Mouse (Mus musculus): ENCODE data around the gene Dmbx1.
A peak's percentile ranks its signal among the peaks of the same experiment; 100 is the strongest.

Dmbx1 gene

DNA sequence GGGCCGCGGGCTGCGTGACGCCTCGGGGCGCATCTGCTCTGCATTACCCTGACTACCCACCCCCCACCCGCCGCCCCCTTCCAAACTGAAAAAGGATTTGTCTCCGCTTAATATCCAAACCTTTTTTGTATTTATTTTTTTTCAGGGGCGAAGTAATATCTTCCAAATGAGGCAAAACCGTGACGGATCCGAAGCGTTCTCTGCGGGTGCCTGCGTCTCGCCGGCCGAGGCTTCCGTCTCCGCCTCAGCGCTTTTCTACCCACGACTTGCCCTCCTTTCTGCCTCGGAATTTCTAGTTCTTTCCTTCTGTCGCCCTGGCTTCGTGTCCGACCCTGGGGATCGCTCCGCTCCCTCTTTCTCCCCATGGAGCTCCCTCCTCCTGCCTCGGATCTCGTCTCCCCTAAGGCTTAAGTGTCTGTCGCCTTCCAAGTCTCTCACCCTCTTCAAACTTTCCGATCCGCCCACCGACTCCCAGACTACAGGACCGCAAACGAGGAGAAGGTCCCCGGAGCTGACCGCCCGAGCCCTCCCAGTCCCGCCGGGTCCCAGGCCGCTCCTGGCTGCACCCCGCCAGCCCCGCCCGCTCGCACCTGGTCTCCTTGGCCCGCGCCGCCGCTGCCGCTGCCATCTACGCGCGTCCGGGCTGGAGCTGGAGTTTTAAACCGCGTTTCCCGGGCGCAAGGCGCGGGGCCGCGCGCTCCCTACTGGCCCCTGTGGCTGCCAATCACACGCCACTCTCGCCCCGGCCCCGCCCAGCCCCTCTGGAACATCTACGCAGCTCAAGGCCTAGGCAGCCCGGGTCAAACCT lies at the start of gene Dmbx1:
Dmbx1 (minus strand) TSS at position 632 of the 808 bp plus-strand sequence.
- DNase-seq (ENCODE audit: low spot score in 2 of 2): no peak

DNA sequence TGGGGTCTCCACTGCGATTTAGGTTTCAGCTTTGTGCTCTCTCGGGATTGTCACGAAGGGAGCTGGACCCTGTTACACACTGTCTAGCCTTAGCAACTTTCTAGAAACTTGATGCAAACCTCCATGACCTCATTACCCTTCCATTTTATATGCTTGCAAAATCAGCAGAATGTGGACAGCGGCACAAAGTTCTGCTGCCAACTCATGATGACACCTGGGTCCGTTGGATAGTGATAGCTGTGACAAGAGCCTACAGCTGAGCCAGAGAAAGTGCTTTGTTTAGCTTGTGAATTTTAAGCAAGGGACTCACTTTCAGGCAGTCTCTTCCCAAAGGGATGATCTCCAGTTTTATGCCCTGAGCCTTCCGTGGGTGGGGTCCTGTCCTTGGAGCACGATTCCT lies 49.7 kb upstream of the Dmbx1 start:
- no peak for DNase-seq (ENCODE audit: low spot score in 2 of 2)

DNA sequence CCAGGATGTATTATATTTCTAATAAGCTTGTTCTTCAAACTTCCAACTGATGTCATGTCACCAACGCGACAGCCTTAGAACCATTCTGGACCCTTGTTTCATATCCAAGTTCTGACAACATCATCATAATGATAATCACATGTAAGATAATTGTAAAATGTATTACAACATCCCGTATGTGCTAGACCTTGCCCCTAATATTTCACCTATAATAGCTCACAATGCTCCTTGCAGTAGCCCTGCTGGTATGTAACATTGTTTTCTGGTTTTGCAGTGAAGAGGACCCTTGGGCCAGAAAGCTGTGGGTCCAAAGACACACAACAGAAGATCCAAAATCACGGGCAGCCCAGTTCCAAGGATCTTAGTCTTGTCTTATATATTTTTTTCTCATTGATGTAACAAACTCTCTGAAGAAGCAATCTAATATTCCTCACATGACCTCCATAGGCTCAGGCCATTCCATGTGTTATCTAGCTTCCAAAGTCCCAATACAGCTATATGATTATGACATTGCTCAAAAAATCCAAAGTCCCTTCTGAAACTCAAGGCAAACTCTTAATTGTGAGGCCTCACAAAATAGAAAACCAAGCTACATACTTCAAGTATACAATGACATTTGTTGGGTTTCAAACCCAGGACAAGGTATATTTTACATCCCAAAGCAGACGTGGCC lies 48.3 kb upstream of the Dmbx1 start:
- no peak for DNase-seq (ENCODE audit: low spot score in 2 of 2)

DNA sequence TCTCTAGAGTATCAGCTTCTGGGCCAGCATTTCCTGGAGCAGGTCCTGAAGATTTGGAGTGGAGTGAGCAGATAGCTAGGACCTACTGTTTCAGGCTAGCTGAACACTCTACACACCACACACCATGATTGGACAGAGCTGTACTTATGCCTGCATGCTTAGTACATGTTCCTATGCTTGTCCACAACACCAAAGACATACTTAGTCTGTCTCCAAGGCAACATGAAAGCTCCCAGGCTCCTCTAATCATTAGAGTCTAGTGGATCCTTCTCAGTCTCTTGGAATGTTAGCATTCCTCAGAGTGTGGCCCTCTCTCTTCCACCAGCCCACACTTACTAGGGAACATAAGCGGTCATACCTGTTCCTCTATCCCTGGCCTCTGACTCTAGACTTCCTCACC lies 47.7 kb upstream of the Dmbx1 start:
- no peak for DNase-seq (ENCODE audit: low spot score in 2 of 2)

DNA sequence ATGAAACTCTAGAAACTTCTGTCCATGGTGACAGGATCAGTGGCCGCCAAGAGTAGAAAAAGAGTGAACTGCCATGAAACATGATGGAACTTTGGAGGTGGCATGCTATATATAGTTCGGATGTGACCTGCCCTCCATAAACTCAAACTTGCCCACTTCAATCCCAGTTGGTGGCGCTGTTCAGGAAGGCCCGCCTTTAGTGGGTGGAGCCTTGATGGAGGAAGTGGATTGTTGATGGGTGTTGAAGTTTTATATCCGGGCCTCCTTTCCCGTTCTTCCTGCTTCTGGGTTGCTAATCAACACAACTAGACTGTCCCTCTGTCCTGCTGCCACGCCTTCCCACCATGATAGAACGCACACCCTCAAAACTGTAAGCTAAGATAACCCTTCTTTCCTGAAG lies 45.2 kb upstream of the Dmbx1 start:
- DNase-seq (ENCODE audit: low spot score in 2 of 2): no peak

DNA sequence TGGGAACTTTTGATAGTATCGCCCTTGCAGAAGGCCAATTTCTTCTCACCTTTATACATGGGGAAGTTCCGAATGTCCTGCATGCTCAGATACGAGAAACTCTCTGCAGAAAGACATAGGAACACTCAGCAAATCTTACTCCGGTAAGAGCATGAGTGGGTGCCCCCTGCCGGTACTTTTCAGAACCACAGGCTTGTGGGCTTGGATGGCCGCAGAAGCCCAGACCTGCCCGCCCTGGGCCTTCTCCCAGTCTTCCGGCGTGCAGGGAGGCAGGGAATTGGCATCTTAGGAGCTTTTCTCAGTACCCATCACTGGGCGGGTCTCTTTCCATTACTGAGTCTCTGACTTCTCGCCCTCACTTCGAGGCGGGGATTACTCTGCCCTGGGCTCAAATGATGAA lies 44.4 kb upstream of the Dmbx1 start:
- peak; percentile 42 to 75 for DNase-seq (ENCODE audit: low spot score in 2 of 2)

DNA sequence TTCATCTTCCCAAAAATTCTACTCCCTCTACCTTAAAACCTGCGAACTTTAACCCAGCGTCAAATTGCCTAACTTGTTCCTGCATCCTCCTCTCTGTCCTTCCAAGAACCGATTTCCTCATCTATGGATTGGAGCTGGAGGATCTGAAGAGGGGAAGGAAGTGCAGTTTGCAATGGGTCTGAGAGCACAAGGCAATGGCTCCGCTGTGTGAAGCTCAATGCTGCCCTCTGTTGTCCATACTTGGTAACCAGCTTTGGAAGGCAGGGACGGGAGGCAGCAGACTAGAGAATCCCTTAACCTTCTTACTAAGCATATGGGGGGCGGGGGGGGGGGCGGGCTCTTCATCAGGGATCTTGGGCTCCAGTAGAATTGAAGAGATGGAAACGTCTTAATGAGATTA lies 41.0 kb upstream of the Dmbx1 start:
- peak in 1 of 2 experiments; percentile 66 for DNase-seq (ENCODE audit: low spot score in 2 of 2)

DNA sequence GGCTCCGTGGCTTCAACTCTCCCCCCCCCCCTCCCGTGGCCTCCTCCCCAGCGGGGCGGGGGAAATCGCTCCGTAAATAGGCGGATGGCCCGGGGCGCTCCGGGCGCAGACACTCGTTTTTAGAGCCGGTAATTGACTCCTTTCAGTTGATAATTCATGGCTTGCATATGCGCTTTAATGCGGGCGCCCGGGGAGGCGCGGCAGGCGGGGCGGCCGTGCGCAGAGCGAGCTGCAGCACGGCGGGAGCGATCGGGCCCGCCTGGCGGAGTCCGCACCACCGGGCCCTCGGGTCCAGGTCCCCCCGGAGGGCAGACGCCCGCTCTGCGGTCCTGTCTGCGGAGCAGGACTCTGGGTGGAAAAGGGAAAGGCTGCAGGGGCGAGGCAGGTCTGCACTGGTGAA lies 39.7 kb upstream of the Dmbx1 start:
- no peak for DNase-seq (ENCODE audit: low spot score in 2 of 2)

DNA sequence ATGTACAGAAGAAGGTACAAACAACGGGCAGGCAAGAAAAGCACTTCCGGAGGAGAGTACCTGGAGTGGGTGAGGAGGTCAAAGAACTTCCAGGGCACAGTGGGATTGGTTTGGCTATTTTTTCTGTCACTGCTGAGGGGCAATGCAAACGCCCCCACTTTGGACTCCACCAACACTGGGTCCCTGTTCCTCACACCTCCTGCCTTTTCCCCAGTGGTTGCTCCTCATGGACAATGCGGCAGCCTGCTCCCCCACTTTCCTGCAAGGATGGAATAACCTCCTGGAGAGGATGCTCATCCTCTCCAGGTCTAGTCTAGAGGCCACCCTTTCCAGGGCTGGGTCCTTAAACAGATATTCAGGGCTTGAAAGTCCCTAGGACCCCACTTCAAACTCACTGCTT lies 39.2 kb upstream of the Dmbx1 start:
- no peak for DNase-seq (ENCODE audit: low spot score in 2 of 2)

DNA sequence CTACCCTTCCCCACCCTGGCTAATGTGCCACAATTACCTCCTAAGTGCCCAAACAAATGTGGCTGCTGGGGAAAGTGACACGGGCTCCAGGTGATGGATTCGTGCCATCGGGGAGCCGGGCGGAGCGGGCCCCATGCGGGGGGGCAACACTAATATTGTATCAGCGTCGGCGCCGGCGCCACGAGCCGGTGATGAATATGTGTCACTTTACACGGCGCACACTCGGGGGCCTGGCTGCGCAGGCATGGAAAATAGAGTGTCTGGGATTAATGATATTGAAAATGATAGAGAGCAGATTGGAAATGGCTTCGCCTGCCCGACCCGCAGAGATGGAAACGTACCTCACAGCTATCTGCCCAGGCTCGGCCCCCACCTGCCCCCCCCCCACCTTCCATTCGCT lies 32.8 kb upstream of the Dmbx1 start:
- no peak for DNase-seq (ENCODE audit: low spot score in 2 of 2)

DNA sequence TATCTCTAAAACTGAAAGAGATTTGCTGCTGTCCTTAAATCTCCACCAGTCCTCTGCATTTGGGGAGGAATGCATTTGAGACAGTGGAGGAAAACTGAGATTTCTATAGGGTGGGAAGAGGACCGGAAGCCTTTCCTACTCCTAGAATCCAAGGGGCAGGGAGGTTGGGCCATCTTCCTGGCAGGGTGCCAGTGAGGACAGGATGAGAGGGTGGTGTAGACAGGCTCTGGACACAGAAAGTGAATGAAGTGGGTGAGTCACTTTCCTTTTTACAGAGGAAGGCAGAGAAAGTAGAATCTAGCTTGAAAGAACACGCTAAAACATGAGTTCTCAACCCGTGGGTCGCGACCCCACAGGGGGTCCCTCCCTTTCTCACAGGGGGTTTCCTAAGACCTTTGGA lies 24.7 kb upstream of the Dmbx1 start:
- no peak for DNase-seq (ENCODE audit: low spot score in 2 of 2)

DNA sequence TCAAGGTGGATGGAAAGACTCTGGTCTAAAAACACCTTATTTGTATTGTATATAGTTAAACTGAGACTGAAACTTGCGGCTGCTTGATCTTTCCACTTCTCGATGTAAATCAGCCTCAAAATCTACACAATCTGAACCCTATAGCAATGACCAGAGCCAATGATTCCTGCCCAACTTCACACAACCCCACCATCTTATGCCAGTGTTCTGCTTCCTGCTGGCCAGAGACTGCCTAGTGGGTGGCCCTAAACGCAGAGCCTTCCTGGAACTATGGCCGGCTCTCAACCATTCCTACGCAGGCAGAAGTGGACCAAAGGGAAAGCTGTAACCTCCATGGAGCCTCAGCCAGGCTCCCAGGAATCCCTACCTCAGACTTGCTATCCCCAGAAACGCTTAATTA lies 24.0 kb upstream of the Dmbx1 start:
- DNase-seq (ENCODE audit: low spot score in 2 of 2): no peak

DNA sequence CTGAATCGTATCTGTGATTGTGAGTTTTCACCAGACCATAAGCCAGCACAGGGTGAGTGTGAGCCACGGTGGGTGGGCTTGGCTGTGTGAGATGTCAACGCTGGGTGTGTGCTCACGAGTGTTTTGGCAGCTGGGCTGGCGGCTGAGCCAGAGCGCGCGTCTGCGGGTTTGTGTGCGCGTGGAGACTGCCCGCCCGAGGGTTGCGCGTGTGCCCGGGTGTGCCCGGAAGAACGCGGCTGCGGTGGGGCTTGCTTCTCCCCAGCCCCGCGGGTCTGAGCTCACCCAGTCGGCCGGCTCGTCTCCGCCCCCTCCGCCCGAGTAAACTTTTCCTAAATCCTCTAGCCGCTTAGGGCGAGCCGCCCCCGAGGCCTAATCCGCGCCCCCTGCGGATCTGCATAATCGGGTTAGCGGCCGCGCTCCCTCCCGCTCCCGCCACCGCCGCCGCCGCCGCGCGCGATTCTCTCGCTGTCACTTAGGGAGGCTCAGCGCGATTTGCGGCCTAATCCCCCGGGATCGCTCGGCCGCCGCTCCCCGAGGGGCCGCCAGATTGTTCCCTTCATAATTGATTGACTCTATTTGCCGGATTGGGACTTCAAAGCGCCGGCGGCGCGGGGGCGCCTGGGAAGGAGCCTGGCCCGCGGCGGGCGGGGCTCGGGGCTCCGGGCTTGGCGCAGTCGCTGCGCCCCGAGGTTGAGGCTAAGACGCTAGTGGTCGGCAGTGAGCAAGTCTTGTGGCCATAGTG lies 23.1 kb upstream of the Dmbx1 start:
- DNase-seq (ENCODE audit: low spot score in 2 of 2): peak in 1 of 2 experiments; percentile 37

DNA sequence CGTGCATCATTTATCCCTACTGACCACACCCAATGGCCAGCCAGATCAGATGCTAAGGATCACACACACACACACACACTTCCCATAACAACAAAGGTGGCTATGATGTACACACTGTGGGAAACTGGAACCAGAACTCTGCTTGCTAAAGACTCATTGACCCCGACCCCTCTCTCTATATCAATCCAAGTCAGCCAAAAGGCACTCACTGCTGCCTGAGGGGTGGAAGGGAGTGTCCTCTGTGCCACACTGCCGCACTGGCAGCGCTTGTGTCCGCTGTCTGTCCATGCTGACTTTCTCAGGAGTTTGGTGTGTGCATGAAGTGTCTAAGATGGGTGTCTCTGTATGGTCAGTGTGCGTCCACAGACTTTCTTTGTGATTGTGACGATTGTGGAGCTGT lies 22.3 kb upstream of the Dmbx1 start:
- DNase-seq (ENCODE audit: low spot score in 2 of 2): no peak

DNA sequence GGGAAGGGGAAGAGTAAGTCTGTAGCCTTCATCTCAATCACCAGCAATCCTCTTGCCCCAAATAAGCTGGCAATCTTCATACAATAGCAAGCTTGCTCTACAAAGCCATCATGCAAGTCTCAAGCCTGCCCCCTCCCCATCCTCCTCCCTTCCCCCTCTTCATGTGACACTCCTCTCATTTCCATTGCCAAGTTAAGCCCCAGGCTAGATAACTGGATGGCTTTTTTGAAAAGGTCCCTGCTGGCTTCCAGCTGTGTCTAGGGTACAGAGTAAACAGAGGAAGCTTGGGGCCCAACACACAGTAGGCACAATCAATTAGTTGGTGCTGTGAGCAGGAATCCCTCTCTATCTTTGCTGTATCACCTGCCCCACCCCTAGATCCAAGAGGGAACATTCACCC lies 19.8 kb upstream of the Dmbx1 start:
- no peak for DNase-seq (ENCODE audit: low spot score in 2 of 2)

DNA sequence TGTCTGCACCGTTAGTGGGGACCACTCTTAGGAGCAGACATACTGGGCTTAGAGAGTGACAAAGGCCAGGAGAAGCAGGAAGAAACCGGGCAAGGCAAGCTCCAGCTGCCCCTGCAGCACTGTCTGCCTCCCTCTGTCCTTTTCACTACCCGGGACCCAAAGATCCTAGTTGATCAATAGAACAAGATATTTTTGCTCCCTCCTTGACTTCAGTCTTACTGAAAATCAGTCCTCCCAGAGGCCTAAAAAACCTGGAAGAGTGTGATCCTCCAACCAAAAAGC lies 15.7 kb upstream of the Dmbx1 start:
- no peak for DNase-seq (ENCODE audit: low spot score in 2 of 2)

DNA sequence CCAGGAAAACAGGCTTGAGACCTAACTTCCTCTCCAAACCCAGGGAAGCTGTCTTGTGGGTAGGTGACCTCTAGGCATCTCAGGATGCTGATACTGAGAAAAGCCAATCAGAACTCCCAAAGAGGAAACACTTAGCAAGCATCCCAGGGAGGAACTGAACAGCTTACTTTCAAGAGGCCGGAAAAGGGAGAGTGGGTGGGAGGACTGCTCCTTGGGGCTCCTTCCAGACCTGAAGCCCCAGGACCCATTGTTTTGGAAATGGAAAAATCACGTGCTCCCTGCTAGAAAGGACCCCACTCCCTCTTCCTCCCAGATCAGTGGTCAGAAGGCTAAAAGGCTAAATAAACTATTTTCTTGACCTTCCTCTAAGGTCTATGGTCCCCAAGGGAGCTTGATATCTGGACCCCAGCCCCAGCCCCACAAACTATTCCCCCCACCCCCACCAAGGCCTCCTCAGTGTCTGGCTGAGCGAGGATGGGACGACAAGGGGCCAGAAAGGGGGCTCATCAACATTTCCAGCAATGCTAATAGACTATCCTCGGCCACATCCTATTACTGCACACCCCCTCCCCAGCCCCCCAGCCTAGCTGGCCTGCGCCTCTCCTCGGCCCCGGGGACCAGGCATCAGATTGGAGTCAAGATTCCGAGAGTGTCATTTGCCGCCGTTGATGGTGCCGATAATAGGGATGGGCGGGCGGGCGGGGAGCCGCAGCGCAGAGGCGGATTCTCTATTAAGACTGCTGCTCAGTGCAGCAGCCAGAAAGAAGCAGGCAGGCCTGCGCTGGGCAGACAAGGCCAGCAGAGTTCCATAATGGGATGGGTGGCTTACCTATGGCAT lies 15.1 kb upstream of the Dmbx1 start:
- DNase-seq (ENCODE audit: low spot score in 2 of 2): no peak

DNA sequence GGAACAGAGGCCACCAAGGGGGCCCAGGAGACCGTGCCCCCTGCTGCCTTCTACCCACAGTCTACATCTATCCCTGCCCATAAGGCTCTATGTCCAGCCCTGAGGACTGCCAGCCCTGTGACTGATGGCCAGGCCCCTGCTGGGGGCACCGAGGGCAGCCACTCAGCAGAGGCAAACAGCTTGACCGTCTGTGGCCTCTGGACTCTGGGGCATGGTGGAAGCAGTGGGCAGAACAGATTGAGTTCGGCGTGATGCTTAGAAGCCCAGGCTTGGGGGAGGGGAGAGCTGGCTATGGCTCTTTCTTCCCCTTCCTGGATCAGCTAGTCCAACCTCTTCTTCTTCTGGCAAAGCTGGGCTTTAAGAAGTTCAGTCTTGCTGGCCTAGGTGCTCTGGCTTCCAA lies 13.8 kb upstream of the Dmbx1 start:
- DNase-seq (ENCODE audit: low spot score in 2 of 2): no peak

DNA sequence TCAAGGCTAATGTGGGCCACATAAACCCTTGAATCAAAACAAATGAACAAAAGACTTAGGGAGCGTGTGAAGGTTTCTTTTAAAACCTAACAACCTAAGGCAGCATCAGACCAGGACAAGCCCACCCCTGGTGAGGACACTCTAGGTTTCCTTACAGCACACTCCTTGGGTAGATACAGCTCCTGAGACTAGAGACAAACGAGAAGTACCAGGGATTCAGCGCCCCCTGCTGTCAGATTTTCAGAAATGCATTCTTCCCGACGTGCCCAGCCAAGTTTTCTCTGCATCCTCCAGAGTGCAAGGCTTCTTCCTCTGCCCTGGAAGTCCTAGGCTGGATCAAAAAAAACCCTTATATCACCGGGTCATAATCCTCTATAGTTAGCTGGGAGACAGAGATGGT lies 13.0 kb upstream of the Dmbx1 start:
- peak in 1 of 2 experiments; percentile 44 for DNase-seq (ENCODE audit: low spot score in 2 of 2)

DNA sequence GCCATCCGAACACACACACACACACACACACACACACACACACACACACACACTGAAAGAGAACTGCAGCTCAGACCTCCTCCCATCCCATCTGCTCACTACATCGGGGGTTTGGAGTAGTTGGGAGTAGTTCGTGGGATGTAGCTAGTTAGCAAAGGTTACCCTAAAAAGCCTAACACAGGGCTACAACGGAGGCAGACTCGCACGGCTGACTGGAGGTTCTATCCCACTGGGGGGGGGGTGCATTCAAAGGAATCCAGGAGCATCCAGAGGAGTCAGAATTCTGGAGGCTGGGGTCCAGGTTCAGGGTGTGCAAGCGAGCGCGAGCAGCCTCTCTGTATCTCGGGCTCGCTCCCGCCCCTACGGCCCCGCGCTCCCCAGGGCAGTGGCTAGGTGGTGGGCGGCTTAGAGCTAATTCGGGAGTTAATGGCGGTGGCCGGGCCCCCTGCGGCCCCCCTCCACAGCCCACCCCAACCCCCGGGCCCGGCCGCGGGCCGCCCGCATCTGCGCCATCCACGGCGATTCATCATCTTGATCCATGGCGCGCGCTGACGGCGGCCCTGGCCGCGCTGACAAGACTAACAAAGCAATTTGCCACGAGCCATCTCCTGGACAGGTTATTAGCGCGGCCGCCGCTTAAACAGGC lies 4.1 kb upstream of the Dmbx1 start:
- no peak for DNase-seq (ENCODE audit: low spot score in 2 of 2)

DNA sequence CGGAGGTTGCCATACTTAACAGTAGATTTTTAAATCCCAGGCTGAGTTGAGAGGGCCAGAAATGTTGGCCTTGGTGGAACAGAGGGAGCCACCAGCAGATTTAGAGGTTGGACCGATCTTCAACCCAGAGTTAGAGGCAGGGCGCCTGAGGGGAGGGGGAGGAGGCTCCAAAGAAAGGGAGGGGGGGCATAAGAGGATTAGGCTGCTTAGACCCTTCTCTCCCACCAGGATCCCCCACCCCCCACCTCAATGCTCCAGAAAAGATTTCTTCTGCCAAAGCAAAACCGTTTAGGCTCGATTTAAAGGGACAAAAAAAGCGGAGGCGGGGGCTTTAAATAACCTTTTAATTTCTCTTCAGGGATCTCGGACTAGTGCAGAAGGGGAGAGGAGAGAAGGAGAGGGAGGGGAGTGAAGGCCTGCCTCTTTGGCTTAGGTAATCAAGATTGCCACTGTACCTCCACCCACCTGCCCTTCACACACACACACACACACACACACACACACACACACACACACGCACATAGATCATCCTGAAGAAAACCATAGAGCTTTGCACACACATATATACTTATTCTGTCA lies 1.6 kb upstream of the Dmbx1 start:
- DNase-seq (ENCODE audit: low spot score in 2 of 2): no peak

Measured in frontal cortex, postnatal 10 days (tissue).